Comparison of ENCODE assay signal across 15 mouse cellular contexts in the genomic region with DNA sequence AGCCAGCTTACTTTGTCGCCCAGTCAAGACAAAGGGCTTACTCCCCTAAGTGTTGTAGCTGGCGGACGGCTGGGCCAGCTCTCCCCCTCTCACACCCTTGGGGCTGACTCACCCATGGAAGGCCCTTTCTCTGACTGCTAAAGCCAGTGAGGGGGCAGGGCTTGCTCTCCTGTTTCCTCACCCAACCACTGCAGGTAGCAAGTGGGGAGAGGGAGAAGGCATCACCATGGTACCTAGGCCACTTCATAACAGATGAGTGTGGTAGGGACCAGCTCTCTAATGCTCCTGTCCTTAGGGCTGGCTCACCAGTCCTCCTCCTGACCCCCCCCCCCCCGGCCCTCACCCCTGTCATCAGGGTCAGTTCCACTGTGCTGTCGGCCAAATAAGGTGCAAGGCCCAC.
"Had no signal": no experiment of that assay in that cellular context is flagged by ENCODE, and none has a peak within 500 bp of the region (broad histone marks: within the 10 kb centered on the region; RNA-seq: fewer than 3 reads in every experiment).

No protein-coding gene starts in this region.

- H3K27ac ChIP-seq: kidney, embryonic 15.5 days; limb, embryonic 12.5 days; liver, embryonic 14.5 days; midbrain, embryonic 10.5 days; neural tube, embryonic 15.5 days had no signal

- ATAC-seq: lung, postnatal 0 days had no signal

- H3K4me1 ChIP-seq: kidney, embryonic 15.5 days; limb, embryonic 12.5 days; neural tube, embryonic 15.5 days had no signal

- DNase-seq: kidney, adult 2 months; kidney, postnatal 25 days; layer of hippocampus, adult 9-11 months; layer of hippocampus, postnatal 36 days; lung, adult 18-20 months; lung, postnatal 4 days; right cerebral cortex, adult 18-20 months; thymus, postnatal 4 days had no signal

- H3K36me3 ChIP-seq: kidney, embryonic 15.5 days; limb, embryonic 12.5 days; midbrain, embryonic 10.5 days; neural tube, embryonic 15.5 days had no signal

- H3K9me3 ChIP-seq: kidney, embryonic 15.5 days; limb, embryonic 12.5 days; midbrain, embryonic 10.5 days; neural tube, embryonic 15.5 days had no signal

- H3K9ac ChIP-seq: kidney, embryonic 15.5 days; limb, embryonic 12.5 days; liver, embryonic 14.5 days; neural tube, embryonic 15.5 days had no signal

- H3K4me2 ChIP-seq: kidney, embryonic 15.5 days; limb, embryonic 12.5 days; neural tube, embryonic 15.5 days had no signal

- H3K27me3 ChIP-seq: kidney, embryonic 15.5 days; limb, embryonic 12.5 days; neural tube, embryonic 15.5 days had no signal

- H3K4me3 ChIP-seq: kidney, embryonic 15.5 days; limb, embryonic 12.5 days; midbrain, embryonic 10.5 days; myocyte; neural tube, embryonic 15.5 days had no signal
